Mouse (Mus musculus) midbrain, postnatal 0 days (tissue): ENCODE results near the gene Nfia. TPM values are rescaled to one million over a fixed set of nuclear protein-coding genes. Genes with fewer than 3 reads are reported as not detected.

Experiments used
- ATAC-seq: fragments of 200-750 bp; cut with Nextera tagmentation; 2 replicates; pipeline ENCODE4 v1.8.0; 2017; ENCODE audit warnings: moderate number of reproducible peaks, mild to moderate bottlenecking, moderate TSS enrichment, moderate library complexity; ENCODE audit not compliant: low FRiP score
- DNase-seq: peaks from one replicate; pipeline ENCODE4 v3.0.0-alpha.2; 2015; ENCODE audit warnings: low spot score
- H3K27ac ChIP-seq: fragments of 300-500 bp; sonication (generic); 2 replicates; pipeline ENCODE4 v1.5.1; 2014; ENCODE audit warnings: low read depth, mild to moderate bottlenecking, low read length, mixed read lengths
- H3K27me3 ChIP-seq: fragments of 300-500 bp; sonication (generic); 2 replicates; pipeline ENCODE4 v1.6.1; 2014; ENCODE audit warnings: low read length, control low read depth, mixed read lengths; ENCODE audit not compliant: insufficient read depth
- H3K36me3 ChIP-seq: fragments of 300-500 bp; sonication (generic); 2 replicates; pipeline ENCODE4 v1.6.1; 2014; ENCODE audit warnings: low read length, control low read depth, mixed read lengths; ENCODE audit not compliant: insufficient read depth
- H3K4me1 ChIP-seq: fragments of 300-500 bp; sonication (generic); 2 replicates; pipeline ENCODE4 v1.6.1; 2014; ENCODE audit warnings: mild to moderate bottlenecking, control low read depth, antibody characterized with exemption, low read length, mixed read lengths; ENCODE audit not compliant: insufficient read depth
- H3K4me2 ChIP-seq: fragments of 300-500 bp; sonication (generic); 2 replicates; pipeline ENCODE4 v1.6.1; 2014; ENCODE audit warnings: low read depth, mild to moderate bottlenecking, low read length, mixed read lengths; ENCODE audit not compliant: poor library complexity, severe bottlenecking
- H3K4me3 ChIP-seq: fragments of 300-500 bp; sonication (generic); 2 replicates; pipeline ENCODE4 v1.5.1; 2014; ENCODE audit warnings: low read depth, mild to moderate bottlenecking, low read length, moderate library complexity
- H3K9ac ChIP-seq: fragments of 300-500 bp; sonication (generic); replicated peaks from 2 replicates; pipeline ENCODE4 v1.6.1; 2014; ENCODE audit warnings: mild to moderate bottlenecking, low read length, moderate library complexity, mixed read lengths; ENCODE audit not compliant: poor library complexity, severe bottlenecking
- H3K9me3 ChIP-seq: fragments of 300-500 bp; sonication (generic); 2 replicates; pipeline ENCODE4 v1.6.1; 2016; ENCODE audit warnings: low read length, control low read depth
- CTCF ChIP-seq: IDR thresholded peaks from 2 replicates; pipeline ENCODE4 v1.5.1; 2016; ENCODE audit warnings: antibody characterized with exemption, mild to moderate bottlenecking
- WGBS: fragments of 180-500 bp; shearing (Covaris S2); extraction: QIAGEN DNeasy Blood & Tissue Kit; methylation state at CpG from one replicate; pipeline ENCODE4 v1.1.7; 2014; 5-methylcytosine and 5-hydroxymethylcytosine counted together
- polyA plus RNA-seq: library from polyadenylated mRNA; unstranded; fragments of >200 nt; fragmentation: Nextera tagmentation; extraction: Ambion mirVana; gene quantifications from 2 replicates; pipeline ENCODE4 v1.2.1, GENCODE M21; 2015
- total RNA-seq: library from RNA; depleted of rRNA; stranded (reverse); fragments of >200 nt; gene quantifications from 2 replicates; pipeline ENCODE4 v1.2.3, GENCODE M21; 2014

Gene Nfia
- total and polyA plus RNA-seq, 2 experiments from 2014 or later = 35.7 to 51.7 TPM

DNA sequence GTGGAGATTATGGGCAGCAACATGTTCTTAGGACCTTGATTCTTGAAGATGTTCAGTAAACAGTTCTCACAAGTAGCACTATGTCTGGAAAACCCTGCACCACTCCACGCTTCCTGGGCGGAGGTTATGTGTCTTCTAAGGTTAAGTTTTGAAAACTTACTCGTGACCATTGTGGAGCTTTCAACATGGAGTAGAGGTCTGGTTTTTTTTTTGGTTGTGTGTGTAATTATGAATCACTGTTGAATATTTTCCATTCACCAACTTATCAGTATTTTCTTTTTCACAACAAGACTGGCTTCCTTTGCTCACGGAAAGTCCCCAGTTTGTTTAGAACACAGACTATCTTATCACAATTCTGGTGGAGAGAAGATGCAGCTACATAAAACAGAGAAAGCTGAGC is 82.2 kb downstream of the Nfia start:
- Histone ChIP-seq H3K4me3 (no peak overlapping the region), H3K36me3 (no peaks in the 10 kb centered on the region), H3K4me2 (no peak overlapping the region), H3K9ac (no peak overlapping the region), H3K27me3 (no peaks in the 10 kb centered on the region), H3K4me1 (peaks cover 6% of the 10 kb centered on the region; the same call in 1 of the 2 replicates), H3K9me3 (no peaks in the 10 kb centered on the region), H3K27ac (no peak overlapping the region)
- 91% methylated on average over 4 of the region's 4 CpGs for WGBS
- ATAC-seq (no peak), DNase-seq (no peak)
- TF ChIP-seq CTCF = no peak

- peaks cover 6% of the 10 kb centered on the region; the same call in 1 of the 2 replicates for H3K4me1 ChIP-seq
- 93% methylated on average over 8 of the region's 8 CpGs for WGBS
- H3K27ac ChIP-seq = no peak overlapping the region
- no peak overlapping the region for H3K4me2 ChIP-seq
- H3K36me3 ChIP-seq = no peaks in the 10 kb centered on the region
- no peak for TF ChIP-seq CTCF
- ATAC-seq = no peak
- H3K9ac ChIP-seq = no peak overlapping the region
- DNase-seq = no peak
- no peaks in the 10 kb centered on the region for H3K9me3 ChIP-seq
- H3K4me3 ChIP-seq = no peak overlapping the region
- H3K27me3 ChIP-seq = no peaks in the 10 kb centered on the region
These were observed 83.3 kb downstream of the Nfia start for GRCm38 (mm10) chr4:97855712-97856420.

DNA sequence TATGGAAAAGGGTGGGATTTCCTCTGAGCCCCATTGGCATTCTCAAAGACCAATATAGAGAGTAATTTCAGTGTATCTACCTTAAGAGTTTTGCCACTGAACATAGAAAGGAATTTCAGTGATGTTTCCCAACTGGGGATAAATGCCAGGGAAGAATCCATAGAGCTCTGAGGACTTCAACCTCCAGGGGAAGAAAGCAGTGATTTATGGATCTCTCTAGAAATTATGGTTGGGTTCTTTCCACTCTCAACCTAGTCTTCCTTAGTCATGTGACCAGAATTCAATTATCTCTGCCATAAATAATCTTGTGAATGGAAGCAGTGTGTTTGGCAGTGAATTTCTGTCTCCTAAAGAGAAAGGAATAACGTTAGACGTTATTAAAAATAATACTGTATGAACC is 85.0 kb downstream of the Nfia start:
- H3K4me2 ChIP-seq = no peak overlapping the region
- WGBS = 89% methylated on average over 2 of the region's 2 CpGs
- no peak for TF ChIP-seq CTCF
- DNase-seq = no peak
- H3K36me3 ChIP-seq = no peaks in the 10 kb centered on the region
- no peaks in the 10 kb centered on the region for H3K27me3 ChIP-seq
- H3K27ac ChIP-seq = no peak overlapping the region
- H3K4me3 ChIP-seq = no peak overlapping the region
- no peaks in the 10 kb centered on the region for H3K9me3 ChIP-seq
- peaks cover 6% of the 10 kb centered on the region; the same call in 1 of the 2 replicates for H3K4me1 ChIP-seq
- no peak for ATAC-seq
- no peak overlapping the region for H3K9ac ChIP-seq

GRCm38 (mm10) chr4:97859431-97859830 is 86.9 kb downstream of the Nfia start:
- no peaks in the 10 kb centered on the region for H3K9me3 ChIP-seq
- H3K9ac ChIP-seq = no peak overlapping the region
- H3K4me3 ChIP-seq = no peak overlapping the region
- H3K27me3 ChIP-seq = no peaks in the 10 kb centered on the region
- 72% methylated on average over 4 of the region's 4 CpGs for WGBS
- TF ChIP-seq CTCF = no peak
- H3K36me3 ChIP-seq = no peaks in the 10 kb centered on the region
- ATAC-seq = no peak
- peaks cover 6% of the 10 kb centered on the region; the same call in 1 of the 2 replicates for H3K4me1 ChIP-seq
- no peak for DNase-seq
- no peak overlapping the region; the same call in 1 of the 2 replicates for H3K27ac ChIP-seq
- no peak overlapping the region for H3K4me2 ChIP-seq

GRCm38 (mm10) chr4:97860376-97860775 is 87.8 kb downstream of the Nfia start:
- ATAC-seq (no peak), DNase-seq (no peak)
- H3K9me3 ChIP-seq = no peaks in the 10 kb centered on the region
- no peak for TF ChIP-seq CTCF
- H3K36me3 ChIP-seq = no peaks in the 10 kb centered on the region
- H3K4me3 ChIP-seq = no peak overlapping the region
- peaks cover 6% of the 10 kb centered on the region; the same call in 1 of the 2 replicates for H3K4me1 ChIP-seq
- no peak overlapping the region for H3K27ac ChIP-seq
- no peaks in the 10 kb centered on the region for H3K27me3 ChIP-seq
- no peak overlapping the region for H3K9ac ChIP-seq
- no peak overlapping the region for H3K4me2 ChIP-seq
- 75% methylated on average over 3 of the region's 3 CpGs for WGBS

DNA sequence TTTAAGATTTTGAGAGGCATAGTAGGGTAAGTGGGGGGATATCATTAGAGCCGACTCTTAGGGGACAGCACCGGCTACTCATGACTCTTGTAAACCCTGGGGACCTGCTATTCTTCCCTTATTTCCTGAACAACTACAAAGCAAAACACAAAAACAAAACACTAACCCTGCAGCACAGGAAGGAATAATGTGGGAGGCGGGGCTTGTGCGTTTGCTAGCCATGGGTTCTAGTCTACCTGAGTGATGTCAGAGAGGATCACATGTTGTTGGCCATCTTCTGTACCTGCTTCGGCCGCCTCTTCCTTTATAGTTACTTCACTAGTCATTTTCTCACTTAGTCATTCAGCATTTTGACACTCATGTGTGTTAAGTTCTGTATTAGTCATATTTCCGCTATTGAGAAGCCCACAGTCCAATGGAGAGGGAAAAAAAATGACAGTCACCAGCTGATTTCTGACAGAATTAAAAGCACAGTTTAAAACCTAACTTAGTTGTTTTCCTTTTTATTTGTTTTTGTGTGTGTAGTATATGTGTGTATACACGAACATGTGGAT is 88.3 kb downstream of the Nfia start:
- peaks cover 6% of the 10 kb centered on the region; the same call in 1 of the 2 replicates for H3K4me1 ChIP-seq
- ATAC-seq = no peak
- H3K9me3 ChIP-seq = no peaks in the 10 kb centered on the region
- H3K36me3 ChIP-seq = no peaks in the 10 kb centered on the region
- H3K9ac ChIP-seq = no peak overlapping the region
- H3K4me3 ChIP-seq = no peak overlapping the region
- 94% methylated on average over 8 of the region's 8 CpGs for WGBS
- no peak overlapping the region for H3K4me2 ChIP-seq
- no peak overlapping the region for H3K27ac ChIP-seq
- no peak for DNase-seq
- TF ChIP-seq CTCF = no peak
- no peaks in the 10 kb centered on the region for H3K27me3 ChIP-seq
